Mouse (Mus musculus) cerebellum, adult 2 months (tissue): Measurements from ENCODE around the gene Atp1a2.

Source experiments
- CTCF ChIP-seq: fragments of 200-500 bp; IDR thresholded peaks from 2 replicates; pipeline ENCODE4 v1.5.1; 2011; ENCODE audit warnings: low read depth, mild to moderate bottlenecking, control low read depth, low read length, moderate library complexity, borderline replicate concordance; ENCODE audit not compliant: insufficient read depth
- POLR2A ChIP-seq: fragments of 200-500 bp; IDR thresholded peaks from 2 replicates; pipeline ENCODE4 v1.6.1; 2011; ENCODE audit warnings: low read length, control low read depth, borderline replicate concordance; ENCODE audit not compliant: insufficient read depth

GRCm38 (mm10) chr1:172341386-172341785 is 43.5 kb upstream of the Atp1a2 start:
- TF ChIP-seq CTCF = no peak
- TF ChIP-seq POLR2A = no peak
